Mouse (Mus musculus) liver, embryonic 13.5 days (tissue): Measurements from ENCODE around the gene Pias1. TPM values are rescaled to one million over a fixed set of nuclear protein-coding genes. Genes with fewer than 3 reads are reported as not detected.
A peak's percentile ranks its signal among the peaks of the same experiment; 100 is the strongest.
"Not testable (repeated sequence)": the region's sequence is repeated elsewhere in the genome, so short reads cannot be mapped to it uniquely, and the experiment has no call there.

ENCODE experiments used
- ATAC-seq: fragments of 200-750 bp; cut with Nextera tagmentation; 2 replicates; pipeline ENCODE4 v1.8.0; 2017; ENCODE audit warnings: low read depth, mild to moderate bottlenecking, moderate number of reproducible peaks, moderate library complexity
- DNase-seq: peaks from one replicate; pipeline ENCODE4 v3.0.0; 2022
- H3K27ac ChIP-seq: fragments of 300-500 bp; sonication (generic); 2 replicates; pipeline ENCODE4 v1.5.1; 2015; ENCODE audit warnings: moderate library complexity, mild to moderate bottlenecking, inconsistent platforms
- H3K27me3 ChIP-seq: fragments of 300-500 bp; sonication (generic); 2 replicates; pipeline ENCODE4 v1.6.1; 2015; ENCODE audit warnings: mild to moderate bottlenecking, inconsistent platforms
- H3K36me3 ChIP-seq: fragments of 300-500 bp; sonication (generic); 2 replicates; pipeline ENCODE4 v1.6.1; 2015; ENCODE audit warnings: mild to moderate bottlenecking, inconsistent platforms
- H3K4me1 ChIP-seq: fragments of 300-500 bp; sonication (generic); replicated peaks from 2 replicates; pipeline ENCODE4 v1.6.1; 2015; ENCODE audit warnings: inconsistent platforms
- H3K4me2 ChIP-seq: fragments of 300-500 bp; sonication (generic); 2 replicates; pipeline ENCODE4 v1.6.1; 2015; ENCODE audit warnings: inconsistent platforms, mild to moderate bottlenecking, moderate library complexity
- H3K4me3 ChIP-seq: fragments of 300-500 bp; sonication (generic); replicated peaks from 2 replicates; pipeline ENCODE4 v1.5.1; 2015; ENCODE audit warnings: mild to moderate bottlenecking, inconsistent platforms
- H3K9ac ChIP-seq: fragments of 300-500 bp; sonication (generic); 2 replicates; pipeline ENCODE4 v1.6.1; 2015; ENCODE audit warnings: mild to moderate bottlenecking, inconsistent platforms
- H3K9me3 ChIP-seq: fragments of 300-500 bp; sonication (generic); replicated peaks from 2 replicates; pipeline ENCODE4 v1.6.1; 2016; ENCODE audit warnings: inconsistent platforms
- WGBS: fragments of 180-500 bp; shearing (Covaris S2); methylation state at CpG from one replicate; pipeline ENCODE4 v1.1.7; 2015; ENCODE audit not compliant: insufficient replicate concordance; 5-methylcytosine and 5-hydroxymethylcytosine counted together
- polyA plus RNA-seq: library from polyadenylated mRNA; unstranded; fragments of >200 nt; fragmentation: Nextera tagmentation; extraction: Ambion mirVana; gene quantifications from 2 replicates; pipeline ENCODE4 v1.2.1, GENCODE M21; 2015

Gene Pias1
- polyA plus RNA-seq, 1 experiment from 2014 or later: 25.6 TPM

GRCm38 (mm10) chr9:62894486-62894885, 93.2 kb downstream of the Pias1 start:
- H3K27ac ChIP-seq: no peak overlapping the region
- no peaks in the 10 kb centered on the region for H3K4me1 ChIP-seq
- H3K9me3 ChIP-seq: no peaks in the 10 kb centered on the region
- no peaks in the 10 kb centered on the region for H3K27me3 ChIP-seq
- H3K36me3 ChIP-seq: peaks cover 46% of the 10 kb centered on the region
- ATAC-seq: no peak
- no peak overlapping the region for H3K9ac ChIP-seq
- DNase-seq: no peak
- H3K4me2 ChIP-seq: no peak overlapping the region
- 90% methylated on average over 1 of the region's 1 CpGs for WGBS
- H3K4me3 ChIP-seq: no peak overlapping the region

DNA sequence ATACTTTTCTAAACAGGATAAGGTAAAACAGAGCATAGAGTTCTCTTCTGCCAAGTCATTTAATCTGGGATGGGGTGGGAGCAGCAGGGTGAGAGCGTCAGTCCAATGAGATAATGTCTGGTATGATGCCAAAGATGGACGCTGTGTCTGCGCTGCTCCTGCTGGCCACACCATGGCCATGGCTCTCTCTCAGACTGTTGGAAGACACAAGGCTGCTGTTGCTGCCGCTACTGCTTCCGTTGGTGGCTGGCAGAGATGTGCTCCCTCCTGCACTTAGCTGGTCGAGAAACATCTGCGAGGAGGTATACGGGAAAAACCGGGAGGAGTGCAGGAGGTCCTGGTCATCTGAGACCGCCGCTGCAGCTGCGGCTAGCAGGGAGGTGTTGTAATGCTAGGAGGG, 105.9 kb downstream of the Pias1 start:
- H3K4me2 ChIP-seq: no peak overlapping the region
- H3K9me3 ChIP-seq: no peaks in the 10 kb centered on the region
- H3K36me3 ChIP-seq: peaks cover 51% of the 10 kb centered on the region
- peaks cover 10% of the 10 kb centered on the region for H3K4me1 ChIP-seq
- no peak overlapping the region for H3K4me3 ChIP-seq
- 84% methylated on average over 12 of the region's 12 CpGs for WGBS
- ATAC-seq (no peak), DNase-seq (no peak)
- no peaks in the 10 kb centered on the region for H3K27me3 ChIP-seq
- H3K9ac ChIP-seq: no peak overlapping the region
- H3K27ac ChIP-seq: no peak overlapping the region

DNA sequence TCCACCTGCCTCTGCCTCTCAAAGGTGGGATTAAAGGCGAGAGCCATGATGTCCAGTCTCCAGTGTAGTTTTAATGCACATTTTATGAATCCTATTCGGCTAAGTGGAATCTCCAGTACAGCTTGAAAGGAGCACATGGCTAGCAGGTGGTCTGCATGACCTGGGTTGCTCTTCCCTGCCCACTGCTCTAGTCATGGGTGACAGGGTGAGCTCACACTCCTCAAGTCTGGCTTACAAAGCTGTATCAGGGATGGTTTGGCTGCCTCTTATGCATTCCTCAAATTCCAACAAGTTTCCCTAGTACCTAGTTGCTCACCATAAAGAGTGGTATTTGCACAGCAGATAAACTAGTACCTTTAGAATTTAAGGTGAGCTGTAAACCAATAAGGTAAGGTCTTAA, 109.9 kb downstream of the Pias1 start:
- H3K9me3 ChIP-seq: no peaks in the 10 kb centered on the region
- peaks cover 17% of the 10 kb centered on the region for H3K4me1 ChIP-seq
- H3K4me2 ChIP-seq: no peak overlapping the region
- no peak overlapping the region for H3K9ac ChIP-seq
- DNase-seq: no peak
- no peaks in the 10 kb centered on the region for H3K27me3 ChIP-seq
- no peak overlapping the region for H3K4me3 ChIP-seq
- H3K27ac ChIP-seq: no peak overlapping the region
- 79% methylated on average over 2 of the region's 2 CpGs for WGBS
- ATAC-seq: no peak
- peaks cover 20% of the 10 kb centered on the region for H3K36me3 ChIP-seq

- DNase-seq (no peak), ATAC-seq (no peak)
- Histone ChIP-seq H3K27me3 (no peaks in the 10 kb centered on the region), H3K36me3 (peaks cover 15% of the 10 kb centered on the region), H3K9me3 (no peaks in the 10 kb centered on the region), H3K9ac (no peak overlapping the region), H3K4me3 (no peak overlapping the region), H3K4me1 (peaks cover 17% of the 10 kb centered on the region), H3K27ac (no peak overlapping the region), H3K4me2 (no peak overlapping the region)
- WGBS: 45% methylated on average over 7 of the region's 7 CpGs
Observed at GRCm38 (mm10) chr9:62876966-62877616, 110.6 kb downstream of the Pias1 start.

DNA sequence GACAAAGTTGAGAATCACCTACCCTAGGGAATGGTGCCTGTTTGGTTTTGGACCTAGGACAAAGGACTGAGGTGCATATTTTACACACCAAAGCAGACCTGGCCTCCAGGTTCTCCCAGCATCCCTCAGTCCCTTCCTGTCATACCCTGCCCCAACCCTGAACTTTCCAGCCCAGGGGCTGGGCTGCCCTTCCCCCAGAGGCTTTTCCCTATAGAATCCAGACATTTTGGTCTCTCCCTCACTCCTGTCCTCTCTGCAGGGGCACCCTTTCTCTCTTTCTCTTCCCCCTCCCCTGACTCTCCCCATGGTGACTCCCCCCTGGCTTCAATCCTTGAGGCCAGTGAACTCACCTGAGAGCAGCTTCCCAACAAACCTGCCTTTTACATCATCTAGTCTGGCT, 117.0 kb downstream of the Pias1 start:
- Histone ChIP-seq H3K4me2 (no peak overlapping the region), H3K9ac (no peak overlapping the region), H3K27me3 (no peaks in the 10 kb centered on the region), H3K27ac (no peak overlapping the region), H3K4me1 (no peaks in the 10 kb centered on the region), H3K4me3 (no peak overlapping the region), H3K9me3 (no peaks in the 10 kb centered on the region), H3K36me3 (no peaks in the 10 kb centered on the region)
- no peak for ATAC-seq
- DNase-seq: no peak

DNA sequence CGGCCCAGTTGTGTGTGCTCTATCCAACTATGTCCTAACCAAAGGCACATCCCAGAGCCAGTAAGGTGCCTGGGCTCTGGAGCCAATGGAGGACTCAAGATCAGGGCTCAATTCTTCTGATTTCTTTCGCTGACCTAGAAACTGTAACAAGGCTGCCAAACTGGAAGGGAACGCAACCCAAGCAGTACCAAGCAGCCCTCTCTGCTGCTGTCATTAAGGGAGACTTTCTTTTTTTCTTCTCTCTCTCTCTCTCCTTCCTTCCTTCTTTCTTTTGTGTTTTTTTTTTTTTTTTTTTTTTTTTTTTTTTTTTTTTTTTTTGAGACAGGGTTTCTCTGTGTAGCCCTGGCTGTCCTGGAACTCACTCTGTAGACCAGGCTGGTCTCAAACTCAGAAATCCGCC, 118.5 kb downstream of the Pias1 start:
- WGBS: 69% methylated on average over 4 of the region's 4 CpGs
- DNase-seq, H3K4me1 ChIP-seq, H3K27me3 ChIP-seq, H3K27ac ChIP-seq, H3K36me3 ChIP-seq, H3K4me2 ChIP-seq, H3K4me3 ChIP-seq, ATAC-seq, H3K9ac ChIP-seq, H3K9me3 ChIP-seq: not testable (repeated sequence)

DNA sequence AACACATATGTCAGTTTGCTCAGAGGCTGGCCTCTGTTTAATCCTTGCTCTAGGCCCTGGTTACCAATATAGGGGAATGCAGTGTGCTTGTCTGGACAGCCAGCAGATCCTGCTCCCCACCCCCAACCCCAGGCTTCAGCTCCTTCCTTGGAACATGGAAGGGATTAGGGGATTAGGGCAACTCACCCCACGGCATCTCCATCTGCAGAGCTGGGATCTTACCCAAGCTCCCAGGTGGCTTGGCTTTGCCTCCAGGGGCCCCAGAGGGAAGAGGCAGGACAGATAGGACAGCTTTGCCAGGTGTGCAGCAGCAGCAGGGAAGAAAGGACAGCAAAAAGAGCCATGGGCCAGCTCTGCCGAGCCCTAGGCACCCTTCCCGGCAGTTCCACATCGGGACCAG, 126.9 kb downstream of the Pias1 start:
- 59% methylated on average over 4 of the region's 4 CpGs for WGBS
- ATAC-seq (no peak), DNase-seq (no peak)
- no peak overlapping the region for H3K9ac ChIP-seq
- peaks cover 14% of the 10 kb centered on the region for H3K4me1 ChIP-seq
- H3K4me3 ChIP-seq: no peak overlapping the region
- no peaks in the 10 kb centered on the region for H3K9me3 ChIP-seq
- no peaks in the 10 kb centered on the region for H3K36me3 ChIP-seq
- no peak overlapping the region for H3K27ac ChIP-seq
- H3K27me3 ChIP-seq: no peaks in the 10 kb centered on the region
- no peak overlapping the region for H3K4me2 ChIP-seq

- not testable (repeated sequence) for H3K9me3 ChIP-seq, H3K36me3 ChIP-seq, H3K9ac ChIP-seq, ATAC-seq, H3K27me3 ChIP-seq, H3K4me3 ChIP-seq, H3K27ac ChIP-seq, DNase-seq, H3K4me2 ChIP-seq
- H3K4me1 ChIP-seq: peaks cover 14% of the 10 kb centered on the region
- 46% methylated on average over 7 of the region's 7 CpGs for WGBS
Observed at GRCm38 (mm10) chr9:62860102-62860501, 127.6 kb downstream of the Pias1 start.

DNA sequence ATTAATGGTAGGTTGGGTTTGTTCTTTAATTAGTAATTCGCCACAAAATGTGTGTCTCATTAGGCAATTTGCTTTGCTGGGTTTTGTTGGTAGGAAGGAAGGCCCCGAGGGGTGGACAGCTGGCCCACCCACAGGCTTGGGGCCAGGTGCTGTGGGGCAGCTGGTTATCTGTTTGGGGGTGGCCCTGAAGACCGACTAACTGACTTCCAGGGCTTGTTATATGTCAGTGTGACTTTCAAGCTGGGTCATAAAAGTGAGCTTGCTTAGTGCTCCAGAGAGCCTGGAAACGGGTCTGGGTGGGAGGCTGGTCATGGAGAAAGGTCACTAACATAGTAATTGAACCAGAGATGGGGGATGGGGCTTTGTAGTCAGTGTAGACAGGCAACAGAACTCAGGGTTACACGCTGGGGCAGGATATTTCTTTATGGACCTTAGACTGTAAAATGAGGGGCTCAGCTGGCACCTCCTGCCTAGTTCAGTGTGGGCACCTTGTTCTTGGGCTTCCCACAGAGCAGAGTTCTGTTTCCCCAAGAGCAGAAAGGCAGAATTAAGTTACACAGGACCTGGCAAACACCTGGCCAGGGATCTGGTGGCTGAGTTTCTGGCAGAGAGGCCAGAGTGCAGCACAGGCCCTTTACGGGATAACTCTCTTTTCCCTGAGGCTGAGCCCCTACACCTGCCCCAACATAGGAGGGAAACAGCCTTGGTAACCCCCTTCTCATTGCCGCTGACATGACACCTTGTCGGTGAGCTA, 129.3 kb downstream of the Pias1 start:
- H3K4me1 ChIP-seq: peaks cover 19% of the 10 kb centered on the region
- H3K36me3 ChIP-seq: no peaks in the 10 kb centered on the region
- WGBS: 51% methylated on average over 8 of the region's 8 CpGs
- H3K4me3 ChIP-seq: no peak overlapping the region
- H3K9me3 ChIP-seq: no peaks in the 10 kb centered on the region
- H3K27ac ChIP-seq: 0 out of 2 replicates have a peak overlapping the region, but pooled peaks have one; percentile 8
- H3K4me2 ChIP-seq: no peak overlapping the region
- no peaks in the 10 kb centered on the region for H3K27me3 ChIP-seq
- no peak overlapping the region for H3K9ac ChIP-seq
- no peak for DNase-seq
- ATAC-seq: no peak

DNA sequence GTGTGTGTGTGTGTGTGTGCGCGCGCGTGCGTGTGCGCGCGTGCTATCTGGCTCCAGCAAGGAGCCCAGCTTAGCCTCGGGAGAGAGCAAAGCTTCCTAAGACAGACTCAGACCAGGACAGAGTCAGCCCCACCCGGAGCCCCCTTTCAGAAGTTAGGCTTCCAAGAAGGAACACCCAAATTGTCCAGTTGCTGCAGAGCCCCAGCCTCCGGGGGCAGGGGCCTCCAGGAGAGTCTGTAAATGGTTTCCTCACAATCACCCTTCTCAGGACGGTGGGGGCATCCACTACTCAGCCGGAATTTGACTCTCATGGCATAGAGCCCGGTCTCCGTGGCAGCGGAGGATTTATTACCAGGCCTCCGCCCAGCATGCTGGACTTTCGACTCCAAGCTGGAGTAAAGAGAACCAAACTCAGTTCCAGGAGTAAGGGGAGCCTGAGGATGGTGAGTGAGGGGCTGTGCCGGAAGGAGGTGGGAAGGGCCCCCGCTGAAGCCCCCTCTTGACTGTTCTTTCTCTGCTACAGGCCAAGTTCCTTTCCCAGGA, 129.9 kb downstream of the Pias1 start, which contains the start of gene Calml4:
TSS of gene Calml4 (plus strand) at position 362 of the 543 bp plus-strand sequence.
- Histone ChIP-seq H3K27ac (peak within 1 kb of the TSS; percentile 8; the same call in 1 of the 2 replicates), H3K36me3 (no peaks in the 10 kb centered on the region), H3K9me3 (no peaks in the 10 kb centered on the region), H3K4me1 (peaks cover 19% of the 10 kb centered on the region), H3K4me2 (no peak within 1 kb of the TSS), H3K4me3 (no peak within 1 kb of the TSS), H3K27me3 (no peaks in the 10 kb centered on the region), H3K9ac (no peak within 1 kb of the TSS)
- DNase-seq (no peak), ATAC-seq (no peak)
- WGBS: 61% methylated on average over 18 of the region's 20 CpGs

- Histone ChIP-seq H3K4me1 (peaks cover 19% of the 10 kb centered on the region), H3K27me3 (no peaks in the 10 kb centered on the region), H3K27ac (no peak overlapping the region; the same call in 1 of the 2 replicates), H3K9ac (no peak overlapping the region), H3K9me3 (no peaks in the 10 kb centered on the region), H3K4me2 (no peak overlapping the region), H3K4me3 (no peak overlapping the region), H3K36me3 (no peaks in the 10 kb centered on the region)
- ATAC-seq: no peak
- WGBS: 52% methylated on average over 9 of the region's 9 CpGs
- no peak for DNase-seq
Observed at GRCm38 (mm10) chr9:62857216-62857615, 130.5 kb downstream of the Pias1 start.
